Mouse (Mus musculus) midbrain, embryonic 16.5 days (tissue): ENCODE measurements around the gene Ppip5k2. TPM values are rescaled to one million over a fixed set of nuclear protein-coding genes. Genes with fewer than 3 reads are reported as not detected.
"Not testable (repeated sequence)": the region's sequence is repeated elsewhere in the genome, so short reads cannot be mapped to it uniquely, and the experiment has no call there.

Experiments
- ATAC-seq: fragments of 200-750 bp; cut with Nextera tagmentation; 2 replicates; pipeline ENCODE4 v1.8.0; 2017; ENCODE audit warnings: moderate TSS enrichment
- H3K27ac ChIP-seq: fragments of 300-500 bp; sonication (generic); 2 replicates; pipeline ENCODE4 v1.5.1; 2014; ENCODE audit warnings: mild to moderate bottlenecking, low read length, mixed read lengths
- H3K27me3 ChIP-seq: fragments of 300-500 bp; sonication (generic); 2 replicates; pipeline ENCODE4 v1.6.1; 2014; ENCODE audit warnings: low read depth, low read length, mixed read lengths; ENCODE audit not compliant: control insufficient read depth, insufficient read depth
- H3K36me3 ChIP-seq: fragments of 300-500 bp; sonication (generic); 2 replicates; pipeline ENCODE4 v1.6.1; 2014; ENCODE audit warnings: mild to moderate bottlenecking, low read length, moderate library complexity, mixed read lengths; ENCODE audit not compliant: control insufficient read depth, insufficient read depth
- H3K4me1 ChIP-seq: fragments of 300-500 bp; sonication (generic); 2 replicates; pipeline ENCODE4 v1.6.1; 2014; ENCODE audit warnings: mild to moderate bottlenecking, low read length, mixed read lengths; ENCODE audit not compliant: control insufficient read depth, insufficient read depth
- H3K4me2 ChIP-seq: fragments of 300-500 bp; sonication (generic); 2 replicates; pipeline ENCODE4 v1.6.1; 2014; ENCODE audit warnings: mild to moderate bottlenecking, low read length, mixed read lengths
- H3K4me3 ChIP-seq: fragments of 300-500 bp; sonication (generic); 2 replicates; pipeline ENCODE4 v1.5.1; 2014; ENCODE audit warnings: low read depth, mild to moderate bottlenecking, low read length, moderate library complexity, mixed read lengths
- H3K9ac ChIP-seq: fragments of 300-500 bp; sonication (generic); 2 replicates; pipeline ENCODE4 v1.6.1; 2014; ENCODE audit warnings: low read depth, low read length, mixed read lengths
- H3K9me3 ChIP-seq: fragments of 300-500 bp; sonication (generic); replicated peaks from 2 replicates; pipeline ENCODE4 v1.6.1; 2014; ENCODE audit warnings: mild to moderate bottlenecking, low read length, mixed read lengths; ENCODE audit not compliant: control insufficient read depth, poor library complexity, severe bottlenecking
- WGBS: fragments of 180-500 bp; shearing (Covaris S2); extraction: QIAGEN DNeasy Blood & Tissue Kit; methylation state at CpG from one replicate; pipeline ENCODE4 v1.1.7; 2014; 5-methylcytosine and 5-hydroxymethylcytosine counted together
- polyA plus RNA-seq: library from polyadenylated mRNA; unstranded; fragments of >200 nt; fragmentation: Nextera tagmentation; extraction: Ambion mirVana; gene quantifications from 2 replicates; pipeline ENCODE4 v1.2.1, GENCODE M21; 2015

The Ppip5k2 gene
- polyA plus RNA-seq, 1 experiment from 2014 or later: 62.8 TPM

GRCm38 (mm10) chr1:97768089-97768488, 2.1 kb downstream of the Ppip5k2 start:
- H3K9ac ChIP-seq: no peak overlapping the region
- no peak for ATAC-seq

GRCm38 (mm10) chr1:97765712-97766111, 4.5 kb downstream of the Ppip5k2 start:
- H3K27ac ChIP-seq, H3K9me3 ChIP-seq, H3K4me3 ChIP-seq, H3K27me3 ChIP-seq, H3K4me2 ChIP-seq, ATAC-seq, H3K9ac ChIP-seq, H3K36me3 ChIP-seq: not testable (repeated sequence)
- H3K4me1 ChIP-seq: peaks cover 25% of the 10 kb centered on the region
- 83% methylated on average over 4 of the region's 4 CpGs for WGBS

More at GRCm38 (mm10) chr1:97768089-97768488, 2.1 kb downstream of the Ppip5k2 start:
- H3K27me3 ChIP-seq: no peaks in the 10 kb centered on the region
- peak overlapping the region; percentile 81 for H3K4me2 ChIP-seq
- H3K36me3 ChIP-seq: no peaks in the 10 kb centered on the region
- peak overlapping the region; percentile 72 for H3K4me3 ChIP-seq
- no peak overlapping the region for H3K27ac ChIP-seq
- H3K4me1 ChIP-seq: peaks cover 29% of the 10 kb centered on the region
- WGBS: 87% methylated on average over 2 of the region's 2 CpGs
- H3K9me3 ChIP-seq: no peaks in the 10 kb centered on the region

GRCm38 (mm10) chr1:97761477-97761876, 8.7 kb downstream of the Ppip5k2 start:
- WGBS: 84% methylated on average over 6 of the region's 6 CpGs
- no peaks in the 10 kb centered on the region for H3K27me3 ChIP-seq
- no peaks in the 10 kb centered on the region for H3K9me3 ChIP-seq
- no peak overlapping the region for H3K9ac ChIP-seq
- H3K4me2 ChIP-seq: no peak overlapping the region
- H3K4me3 ChIP-seq: no peak overlapping the region
- H3K4me1 ChIP-seq: peaks cover 6% of the 10 kb centered on the region; the same call in 1 of the 2 replicates
- no peak for ATAC-seq
- no peaks in the 10 kb centered on the region for H3K36me3 ChIP-seq
- H3K27ac ChIP-seq: no peak overlapping the region

- peaks cover 3% of the 10 kb centered on the region; the same call in 1 of the 2 replicates for H3K4me1 ChIP-seq
- no peaks in the 10 kb centered on the region for H3K27me3 ChIP-seq
- H3K27ac ChIP-seq: no peak overlapping the region
- 90% methylated on average over 7 of the region's 7 CpGs for WGBS
- no peak for ATAC-seq
- H3K4me2 ChIP-seq: no peak overlapping the region
- H3K36me3 ChIP-seq: 0 out of 2 replicates have a peak, but pooled peaks cover 2% of the 10 kb centered on the region
- no peak overlapping the region for H3K4me3 ChIP-seq
- no peaks in the 10 kb centered on the region for H3K9me3 ChIP-seq
- H3K9ac ChIP-seq: no peak overlapping the region
Measured at GRCm38 (mm10) chr1:97760598-97760997, 9.6 kb downstream of the Ppip5k2 start.

- Histone ChIP-seq H3K27ac (no peak overlapping the region), H3K4me1 (no peaks in the 10 kb centered on the region), H3K4me2 (no peak overlapping the region), H3K4me3 (no peak overlapping the region), H3K9ac (no peak overlapping the region), H3K36me3 (0 out of 2 replicates have a peak, but pooled peaks cover 5% of the 10 kb centered on the region), H3K9me3 (no peaks in the 10 kb centered on the region), H3K27me3 (no peaks in the 10 kb centered on the region)
- no peak for ATAC-seq
Measured at GRCm38 (mm10) chr1:97759841-97760240, 10.4 kb downstream of the Ppip5k2 start.

GRCm38 (mm10) chr1:97754392-97754791, 15.8 kb downstream of the Ppip5k2 start:
- Histone ChIP-seq H3K27ac (no peak overlapping the region), H3K9ac (no peak overlapping the region), H3K4me3 (no peak overlapping the region), H3K36me3 (peaks cover 16% of the 10 kb centered on the region), H3K27me3 (no peaks in the 10 kb centered on the region), H3K4me1 (no peaks in the 10 kb centered on the region), H3K9me3 (no peaks in the 10 kb centered on the region), H3K4me2 (no peak overlapping the region)
- WGBS: 79% methylated on average over 4 of the region's 4 CpGs
- no peak for ATAC-seq

GRCm38 (mm10) chr1:97753216-97753615, 17.0 kb downstream of the Ppip5k2 start:
- no peaks in the 10 kb centered on the region for H3K4me1 ChIP-seq
- peaks cover 18% of the 10 kb centered on the region for H3K36me3 ChIP-seq
- no peak overlapping the region for H3K9ac ChIP-seq
- H3K9me3 ChIP-seq: no peaks in the 10 kb centered on the region
- no peak overlapping the region for H3K4me2 ChIP-seq
- ATAC-seq: no peak
- no peaks in the 10 kb centered on the region for H3K27me3 ChIP-seq
- no peak overlapping the region for H3K27ac ChIP-seq
- H3K4me3 ChIP-seq: no peak overlapping the region

- ATAC-seq: no peak
Measured at GRCm38 (mm10) chr1:97748163-97748562, 22.0 kb downstream of the Ppip5k2 start.

GRCm38 (mm10) chr1:97746261-97746660, 23.9 kb downstream of the Ppip5k2 start:
- 98% methylated on average over 7 of the region's 7 CpGs for WGBS
- Histone ChIP-seq H3K4me1 (no peaks in the 10 kb centered on the region), H3K4me3 (no peak overlapping the region), H3K27ac (no peak overlapping the region), H3K36me3 (peaks cover 34% of the 10 kb centered on the region), H3K9ac (no peak overlapping the region), H3K27me3 (no peaks in the 10 kb centered on the region), H3K4me2 (no peak overlapping the region), H3K9me3 (no peaks in the 10 kb centered on the region)
- ATAC-seq: no peak

More at GRCm38 (mm10) chr1:97748163-97748562, 22.0 kb downstream of the Ppip5k2 start:
- H3K9me3 ChIP-seq: no peaks in the 10 kb centered on the region
- H3K36me3 ChIP-seq: peaks cover 26% of the 10 kb centered on the region
- no peak overlapping the region for H3K9ac ChIP-seq
- H3K27ac ChIP-seq: no peak overlapping the region
- H3K4me3 ChIP-seq: no peak overlapping the region
- WGBS: 91% methylated on average over 3 of the region's 3 CpGs
- no peaks in the 10 kb centered on the region for H3K4me1 ChIP-seq
- no peak overlapping the region for H3K4me2 ChIP-seq
- no peaks in the 10 kb centered on the region for H3K27me3 ChIP-seq
